Mouse (Mus musculus): ENCODE measurements around the gene Itprip.
A peak's percentile ranks its signal among the peaks of the same experiment; 100 is the strongest.

DNA sequence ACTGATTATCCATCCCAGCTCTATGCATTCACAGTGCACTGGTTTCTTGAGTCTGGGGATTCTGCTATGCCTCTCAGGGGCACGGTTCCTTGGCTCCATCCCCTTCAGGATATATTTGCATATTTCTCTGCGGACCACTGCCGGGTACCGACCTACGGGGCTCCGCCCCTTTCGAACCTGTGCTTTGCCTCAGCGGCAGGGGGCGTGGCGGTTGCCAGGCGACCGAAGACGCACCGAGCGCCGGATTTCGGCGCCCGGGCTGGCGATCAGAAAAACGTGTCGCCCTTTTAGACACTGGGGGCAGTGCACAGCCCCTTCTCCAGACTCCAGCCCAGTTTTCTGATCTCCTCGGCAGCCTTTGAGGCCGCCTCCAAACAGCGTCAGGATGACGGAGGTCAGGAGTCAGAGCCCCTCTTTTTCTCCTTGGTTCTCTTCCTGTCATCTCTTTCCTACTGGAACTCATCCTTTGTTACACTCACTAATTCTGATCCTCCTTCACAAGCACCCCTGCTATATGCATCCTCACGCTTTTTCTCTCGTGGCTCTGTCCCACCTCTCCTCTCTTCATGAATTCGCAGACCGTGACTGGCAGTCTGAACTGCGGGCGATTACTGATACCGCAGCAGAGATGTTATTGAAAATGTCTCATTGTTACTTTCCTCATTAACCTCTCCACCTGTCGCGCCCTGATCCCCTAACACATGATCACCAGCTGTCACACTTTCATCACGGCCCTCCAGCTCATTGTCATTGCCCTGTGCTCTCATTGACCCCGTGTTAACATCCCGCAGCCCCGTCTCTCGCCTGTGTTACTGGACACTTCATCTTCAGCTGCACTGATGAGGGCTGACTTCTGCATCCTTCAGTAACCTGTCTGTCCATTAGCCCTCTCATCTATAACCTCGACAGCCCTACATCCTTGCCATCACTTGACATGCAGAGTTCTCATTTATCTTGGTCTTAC, 18.6 kb upstream of the Itprip start, which contains the start of gene Cfap58:
- no peak for TF ChIP-seq CEBPB (IDR thresholded peaks at IDR 0.05; ENCODE audit: insufficient read depth, poor library complexity, severe bottlenecking)
- TF ChIP-seq POLR2A (IDR thresholded peaks at IDR 0.05; ENCODE audit: insufficient read length, low read depth): no peak
- TF ChIP-seq REST (IDR thresholded peaks at IDR 0.05; ENCODE audit: insufficient read depth, insufficient read length): no peak
- TF ChIP-seq USF1 (IDR thresholded peaks at IDR 0.05; ENCODE audit: low read depth): no peak
- TF ChIP-seq MYOD1 (IDR thresholded peaks at IDR 0.05; ENCODE audit: control insufficient read depth in 1 of 3, insufficient read length in 2 of 3, low read depth in 2 of 3): peak in 2 of 3 experiments; percentile 79 to 80
- TF ChIP-seq SRF (IDR thresholded peaks at IDR 0.05; ENCODE audit: control insufficient read depth, insufficient read length, low read depth): no peak
- peak in 2 of 3 experiments; percentile 31 to 52 for TF ChIP-seq MYOG (IDR thresholded peaks at IDR 0.05; ENCODE audit: control insufficient read depth in 1 of 3, insufficient read depth in 1 of 3, insufficient read length in 2 of 3, low read depth in 2 of 3)
- no peak for TF ChIP-seq E2F4 (IDR thresholded peaks at IDR 0.05; ENCODE audit: insufficient read depth)
- no peak for TF ChIP-seq MAX (IDR thresholded peaks at IDR 0.05; ENCODE audit: low read depth)
